Mouse (Mus musculus) spleen, adult 2 months (tissue): ENCODE measurements around the gene Rhoj. TPM values are rescaled to one million over a fixed set of nuclear protein-coding genes. Genes with fewer than 3 reads are reported as not detected.

Experiments used
- DNase-seq, 2 experiments: peaks; one replicate each; pipeline versions ENCODE4 v3.0.0 to v3.0.0-alpha.2; 2012 to 2021; ENCODE audit warnings: low spot score in 2 of 2, low read depth in 1 of 2
- H3K27ac ChIP-seq: fragments of 200-500 bp; 2 replicates; pipeline ENCODE4 v1.5.1; 2012; ENCODE audit warnings: low read length, inconsistent platforms; ENCODE audit not compliant: insufficient read depth
- H3K27me3 ChIP-seq: fragments of 200-500 bp; 2 replicates; pipeline ENCODE4 v1.6.1; 2012; ENCODE audit warnings: mild to moderate bottlenecking, moderate library complexity, low read length, inconsistent platforms; ENCODE audit not compliant: control insufficient read depth, insufficient read depth
- H3K36me3 ChIP-seq: fragments of 200-500 bp; 2 replicates; pipeline ENCODE4 v1.6.1; 2012; ENCODE audit warnings: mild to moderate bottlenecking, low read length, inconsistent platforms; ENCODE audit not compliant: control insufficient read depth, insufficient read depth
- H3K4me1 ChIP-seq: fragments of 200-500 bp; 2 replicates; pipeline ENCODE4 v1.6.1; 2011; ENCODE audit warnings: inconsistent platforms; ENCODE audit not compliant: control insufficient read depth, insufficient read depth, insufficient read length
- H3K4me3 ChIP-seq: fragments of 200-500 bp; 2 replicates; pipeline ENCODE4 v1.5.1; 2011; ENCODE audit warnings: mild to moderate bottlenecking, inconsistent platforms; ENCODE audit not compliant: insufficient read depth, insufficient read length; ENCODE audit errors: extremely low read depth
- CTCF ChIP-seq: fragments of 200-500 bp; IDR thresholded peaks from 2 replicates; pipeline ENCODE4 v1.5.1; 2011; ENCODE audit warnings: mild to moderate bottlenecking, inconsistent platforms; ENCODE audit not compliant: insufficient read depth, insufficient read length, insufficient replicate concordance; ENCODE audit errors: extremely low read depth
- POLR2A ChIP-seq: fragments of 200-500 bp; IDR thresholded peaks from 2 replicates; pipeline ENCODE4 v1.6.1; 2011; ENCODE audit warnings: low read depth, low read length, inconsistent platforms
- WGBS: fragments of 180-500 bp; shearing (Covaris S2); methylation state at CpG from one replicate; pipeline ENCODE4 v1.1.7; 2018; 5-methylcytosine and 5-hydroxymethylcytosine counted together
- polyA plus RNA-seq: library from polyadenylated mRNA; depleted of rRNA; stranded (reverse); fragments of >200 nt; gene quantifications from 2 replicates; pipeline ENCODE4 v1.2.3, GENCODE M21; 2012

The Rhoj gene
- polyA plus RNA-seq, 1 experiment = 8.7 TPM

- Histone ChIP-seq H3K4me1 (no peaks in the 10 kb centered on the region; the same call in 1 of the 2 replicates), H3K27me3 (no peaks in the 10 kb centered on the region), H3K36me3 (no peaks in the 10 kb centered on the region), H3K27ac (no peak overlapping the region), H3K4me3 (peak overlapping the region; percentile 6; the same call in 1 of the 2 replicates)
- no peak for DNase-seq
- WGBS = 54% methylated on average over 9 of the region's 9 CpGs
- no peak for TF ChIP-seq POLR2A
- TF ChIP-seq CTCF = no peak
Observed at GRCm38 (mm10) chr12:75412964-75413363, 104.8 kb downstream of the Rhoj start.

- TF ChIP-seq POLR2A (no peak), CTCF (no peak)
- H3K36me3 ChIP-seq = no peaks in the 10 kb centered on the region
- no peak overlapping the region for H3K4me3 ChIP-seq
- 36% methylated on average over 6 of the region's 6 CpGs for WGBS
- H3K27ac ChIP-seq = no peak overlapping the region
- H3K4me1 ChIP-seq = no peaks in the 10 kb centered on the region; the same call in 1 of the 2 replicates
- no peaks in the 10 kb centered on the region for H3K27me3 ChIP-seq
- no peak for DNase-seq
Observed at GRCm38 (mm10) chr12:75414991-75415390, 106.9 kb downstream of the Rhoj start.

GRCm38 (mm10) chr12:75416681-75417080 lies 108.6 kb downstream of the Rhoj start, which contains the start of gene Gphb5:
Gene Gphb5 (minus strand): TSS chr12:75416781.
- H3K27ac ChIP-seq = no peak within 1 kb of the TSS
- no peaks in the 10 kb centered on the region for H3K27me3 ChIP-seq
- DNase-seq = no peak
- no peaks in the 10 kb centered on the region for H3K36me3 ChIP-seq
- no peak for TF ChIP-seq POLR2A
- TF ChIP-seq CTCF = no peak
- no peak within 1 kb of the TSS for H3K4me3 ChIP-seq
- no peaks in the 10 kb centered on the region; the same call in 1 of the 2 replicates for H3K4me1 ChIP-seq
- 94% methylated on average over 4 of the region's 4 CpGs for WGBS

GRCm38 (mm10) chr12:75424359-75424758 lies 116.2 kb downstream of the Rhoj start:
- Histone ChIP-seq H3K36me3 (no peaks in the 10 kb centered on the region), H3K4me3 (no peak overlapping the region), H3K4me1 (no peaks in the 10 kb centered on the region), H3K27ac (no peak overlapping the region), H3K27me3 (no peaks in the 10 kb centered on the region)
- TF ChIP-seq POLR2A (no peak), CTCF (no peak)
- no peak for DNase-seq
- WGBS = 83% methylated on average over 7 of the region's 7 CpGs

GRCm38 (mm10) chr12:75424817-75425216 lies 116.7 kb downstream of the Rhoj start:
- TF ChIP-seq CTCF (no peak), POLR2A (no peak)
- Histone ChIP-seq H3K27me3 (no peaks in the 10 kb centered on the region), H3K4me1 (no peaks in the 10 kb centered on the region), H3K27ac (no peak overlapping the region), H3K36me3 (no peaks in the 10 kb centered on the region), H3K4me3 (no peak overlapping the region)
- DNase-seq = no peak
- 91% methylated on average over 4 of the region's 4 CpGs for WGBS

GRCm38 (mm10) chr12:75425882-75426281 lies 117.8 kb downstream of the Rhoj start:
- no peaks in the 10 kb centered on the region for H3K36me3 ChIP-seq
- TF ChIP-seq POLR2A = no peak
- no peak for TF ChIP-seq CTCF
- H3K27ac ChIP-seq = no peak overlapping the region
- no peak overlapping the region for H3K4me3 ChIP-seq
- H3K4me1 ChIP-seq = no peaks in the 10 kb centered on the region
- 85% methylated on average over 7 of the region's 7 CpGs for WGBS
- H3K27me3 ChIP-seq = no peaks in the 10 kb centered on the region
- DNase-seq = no peak

GRCm38 (mm10) chr12:75428719-75429118 lies 120.6 kb downstream of the Rhoj start:
- DNase-seq = no peak
- no peak for TF ChIP-seq POLR2A

More at GRCm38 (mm10) chr12:75428719-75429118, 120.6 kb downstream of the Rhoj start:
- H3K4me1 ChIP-seq = no peaks in the 10 kb centered on the region
- H3K27me3 ChIP-seq = no peaks in the 10 kb centered on the region
- no peak overlapping the region for H3K27ac ChIP-seq
- 94% methylated on average over 6 of the region's 6 CpGs for WGBS
- H3K36me3 ChIP-seq = no peaks in the 10 kb centered on the region
- H3K4me3 ChIP-seq = no peak overlapping the region
